Mouse (Mus musculus): ENCODE results near the gene Zmiz1. TPM values are rescaled to one million over a fixed set of nuclear protein-coding genes. Genes with fewer than 3 reads are reported as not detected.

Gene Zmiz1
- polyA plus RNA-seq, 1 experiment = 52.6 TPM

DNA sequence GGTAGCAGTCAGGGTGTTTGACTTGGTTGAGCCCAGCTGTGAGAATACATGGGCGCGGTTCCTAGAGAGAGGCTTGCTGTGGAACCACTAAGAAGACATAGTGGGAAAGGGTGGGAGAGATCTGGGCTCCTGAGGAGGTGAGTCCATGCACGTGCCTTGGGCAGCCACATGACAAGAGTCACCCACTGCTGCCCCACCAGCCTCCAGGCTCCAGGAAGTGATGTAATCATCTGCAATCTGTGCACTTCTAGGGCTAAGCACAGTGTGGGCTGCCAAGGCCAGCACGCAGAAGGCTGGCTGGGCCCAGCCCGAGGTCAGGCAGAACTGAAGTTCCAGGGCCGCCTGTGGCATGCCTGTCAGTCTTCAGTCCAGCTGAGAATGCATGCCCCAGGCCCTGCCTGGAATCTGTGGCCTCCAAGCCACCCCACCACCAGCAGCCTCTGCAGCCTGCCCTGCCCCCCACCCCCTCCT lies 46.3 kb downstream of the Zmiz1 start:
- 22% methylated on average over 6 of the region's 6 CpGs for WGBS
- DNase-seq = peak; percentile 55
- H3K4me3 ChIP-seq (replicated peaks; ENCODE audit: extremely low read depth, low read depth, low read length) = no peak overlapping the region
- TF ChIP-seq CTCF (IDR thresholded peaks at IDR 0.05; ENCODE audit: insufficient read depth, low read length) (no peak), POLR2A (IDR thresholded peaks at IDR 0.05; ENCODE audit: borderline replicate concordance, extremely low read depth, low read depth, low read length) (peak; percentile 17; the same call in 1 of the 2 replicates)
- H3K4me1 ChIP-seq (ENCODE audit: control insufficient read depth, insufficient read depth, low read length) = peaks cover 54% of the 10 kb centered on the region

DNA sequence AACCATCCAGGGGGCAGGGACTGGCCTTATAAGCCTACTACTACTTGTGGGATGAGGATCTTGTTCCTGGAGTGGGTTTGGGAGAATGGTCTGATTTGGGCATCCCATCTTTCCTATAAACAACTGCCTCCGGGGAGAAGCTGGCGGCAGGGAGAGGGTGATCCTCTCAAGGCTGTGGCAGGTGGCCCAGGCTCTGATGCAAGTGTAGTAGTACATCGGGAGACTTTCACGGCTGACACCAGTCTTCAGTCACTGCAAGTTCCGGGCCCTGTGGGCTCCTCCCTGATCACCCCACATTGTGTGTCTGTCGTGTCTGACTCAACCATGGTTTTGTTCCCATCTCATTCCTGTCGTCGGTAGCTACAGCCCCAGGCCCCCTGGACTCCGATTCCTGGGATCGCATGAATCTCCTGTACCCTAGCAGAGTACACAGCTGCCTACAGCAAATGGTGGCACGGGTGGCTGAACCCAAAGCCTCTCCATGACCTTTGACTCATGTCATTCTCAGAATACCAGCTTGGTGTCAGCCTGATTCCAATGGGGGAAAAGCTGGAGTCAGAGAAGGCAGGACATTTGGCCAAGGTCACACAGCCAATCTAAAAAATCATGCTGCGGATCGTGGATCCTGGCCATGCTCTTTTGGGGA lies 49.2 kb downstream of the Zmiz1 start:
- TF ChIP-seq CTCF (IDR thresholded peaks at IDR 0.05; ENCODE audit: insufficient read depth, low read length) (no peak), POLR2A (IDR thresholded peaks at IDR 0.05; ENCODE audit: borderline replicate concordance, extremely low read depth, low read depth, low read length) (no peak)
- no peak overlapping the region for H3K4me3 ChIP-seq (replicated peaks; ENCODE audit: extremely low read depth, low read depth, low read length)
- no peak for DNase-seq
- H3K4me1 ChIP-seq (ENCODE audit: control insufficient read depth, insufficient read depth, low read length) = peaks cover 52% of the 10 kb centered on the region
- 71% methylated on average over 13 of the region's 13 CpGs for WGBS

DNA sequence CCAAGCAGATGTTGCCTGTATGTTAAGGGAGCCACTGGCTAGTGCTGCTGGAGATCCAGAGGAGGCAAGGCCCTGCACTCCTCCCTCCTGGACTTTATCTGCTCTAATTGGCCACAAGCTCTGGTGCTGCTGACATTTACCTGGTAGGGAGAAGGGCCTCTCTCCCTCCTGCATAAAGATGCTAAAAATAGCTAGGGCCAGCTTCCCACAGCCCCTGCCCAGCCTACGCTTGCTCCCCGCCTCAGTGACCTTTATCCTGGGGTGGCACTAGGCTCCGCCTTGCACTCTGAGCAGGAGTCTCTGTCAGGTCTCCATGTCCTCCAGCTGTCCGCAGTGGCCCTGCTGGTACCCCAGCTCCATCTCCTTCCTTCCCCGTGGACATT lies 49.8 kb downstream of the Zmiz1 start:
- no peak for DNase-seq
- Histone ChIP-seq H3K4me1 (ENCODE audit: control insufficient read depth, insufficient read depth, low read length) (peaks cover 50% of the 10 kb centered on the region), H3K4me3 (replicated peaks; ENCODE audit: extremely low read depth, low read depth, low read length) (no peak overlapping the region)
- WGBS = 76% methylated on average over 5 of the region's 5 CpGs
- TF ChIP-seq CTCF (IDR thresholded peaks at IDR 0.05; ENCODE audit: insufficient read depth, low read length) = no peak
- TF ChIP-seq POLR2A (IDR thresholded peaks at IDR 0.05; ENCODE audit: borderline replicate concordance, extremely low read depth, low read depth, low read length) = no peak

DNA sequence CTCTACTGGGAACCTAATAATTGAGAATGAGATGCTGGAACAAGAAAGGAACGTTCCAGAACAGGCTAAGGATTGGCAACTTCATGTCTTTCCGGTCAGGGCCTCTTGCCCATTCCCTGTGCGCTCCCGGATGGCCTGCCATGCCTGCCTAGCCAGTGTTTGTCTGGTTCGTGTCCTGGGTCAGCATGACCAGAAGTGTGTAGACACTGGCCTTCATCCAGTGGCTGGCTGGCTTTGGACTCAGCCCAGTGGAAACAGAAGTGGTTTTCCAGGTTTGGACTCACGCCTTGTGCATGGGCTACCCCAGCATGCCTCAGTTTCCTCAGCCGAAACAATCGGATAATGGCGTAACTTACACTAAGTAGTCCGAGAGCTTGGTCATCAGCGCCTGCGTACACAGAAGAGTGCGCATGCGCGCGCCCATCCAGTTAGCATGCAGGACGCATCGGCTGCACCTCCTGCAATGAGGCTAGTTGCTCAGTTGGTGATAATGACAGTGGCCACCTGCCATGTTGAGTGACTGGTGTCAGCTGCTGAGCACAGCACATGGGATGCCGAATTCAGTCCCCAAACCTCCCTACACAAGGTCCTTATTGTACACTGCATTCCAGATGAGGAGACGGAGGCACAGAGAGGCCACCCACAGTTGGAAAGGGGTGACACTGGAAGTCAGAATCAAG lies 50.6 kb downstream of the Zmiz1 start:
- WGBS = 64% methylated on average over 20 of the region's 20 CpGs
- DNase-seq = no peak
- Histone ChIP-seq H3K4me1 (ENCODE audit: control insufficient read depth, insufficient read depth, low read length) (peaks cover 46% of the 10 kb centered on the region), H3K4me3 (replicated peaks; ENCODE audit: extremely low read depth, low read depth, low read length) (no peak overlapping the region)
- TF ChIP-seq POLR2A (IDR thresholded peaks at IDR 0.05; ENCODE audit: borderline replicate concordance, extremely low read depth, low read depth, low read length) (no peak), CTCF (IDR thresholded peaks at IDR 0.05; ENCODE audit: insufficient read depth, low read length) (no peak)

DNA sequence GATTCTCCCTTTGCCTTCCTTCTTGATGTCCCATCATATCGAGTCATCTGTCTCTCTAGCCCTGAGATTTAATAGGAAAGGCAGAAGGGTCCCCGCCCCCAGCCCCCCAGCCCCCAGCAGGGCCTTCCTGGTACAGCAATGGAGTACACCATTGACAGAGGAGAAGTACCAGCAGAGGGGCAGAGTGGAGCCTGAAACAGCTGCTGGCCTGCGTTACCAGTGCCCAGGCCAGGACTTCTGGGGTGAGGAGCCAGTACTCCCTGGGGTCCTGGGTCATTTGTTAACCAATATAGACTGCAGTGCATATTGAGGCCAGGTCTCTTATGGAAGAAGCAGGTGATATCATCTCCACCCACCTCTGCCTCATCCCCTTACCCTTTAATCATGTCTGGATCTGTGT lies 51.4 kb downstream of the Zmiz1 start:
- no peak overlapping the region for H3K4me3 ChIP-seq (replicated peaks; ENCODE audit: extremely low read depth, low read depth, low read length)
- WGBS = 60% methylated on average over 3 of the region's 3 CpGs
- TF ChIP-seq CTCF (IDR thresholded peaks at IDR 0.05; ENCODE audit: insufficient read depth, low read length) = no peak
- no peak for TF ChIP-seq POLR2A (IDR thresholded peaks at IDR 0.05; ENCODE audit: borderline replicate concordance, extremely low read depth, low read depth, low read length)
- DNase-seq = no peak
- peaks cover 41% of the 10 kb centered on the region for H3K4me1 ChIP-seq (ENCODE audit: control insufficient read depth, insufficient read depth, low read length)

DNA sequence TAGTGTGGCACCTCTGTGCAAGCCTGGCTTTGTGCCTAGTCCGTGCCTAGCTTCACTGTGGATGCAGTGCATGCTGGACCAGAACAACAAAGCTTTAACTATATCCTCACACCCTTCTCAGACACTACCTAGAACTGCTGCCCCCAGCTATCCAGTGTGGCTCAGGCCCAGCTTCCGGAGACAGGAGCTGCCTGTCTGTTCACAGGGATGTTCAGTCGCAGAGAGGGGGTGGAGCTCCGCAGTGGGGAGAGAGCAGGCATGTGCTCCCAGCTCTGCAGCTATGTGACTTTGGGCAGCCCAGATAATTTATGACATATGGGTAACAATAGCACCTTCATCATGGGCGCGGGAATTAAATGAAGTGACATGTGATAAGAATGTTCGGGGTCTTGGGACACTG lies 52.0 kb downstream of the Zmiz1 start:
- DNase-seq = no peak
- TF ChIP-seq CTCF (IDR thresholded peaks at IDR 0.05; ENCODE audit: insufficient read depth, low read length) (no peak), POLR2A (IDR thresholded peaks at IDR 0.05; ENCODE audit: borderline replicate concordance, extremely low read depth, low read depth, low read length) (no peak)
- 40% methylated on average over 7 of the region's 7 CpGs for WGBS
- Histone ChIP-seq H3K4me3 (replicated peaks; ENCODE audit: extremely low read depth, low read depth, low read length) (no peak overlapping the region), H3K4me1 (ENCODE audit: control insufficient read depth, insufficient read depth, low read length) (peaks cover 41% of the 10 kb centered on the region)

DNA sequence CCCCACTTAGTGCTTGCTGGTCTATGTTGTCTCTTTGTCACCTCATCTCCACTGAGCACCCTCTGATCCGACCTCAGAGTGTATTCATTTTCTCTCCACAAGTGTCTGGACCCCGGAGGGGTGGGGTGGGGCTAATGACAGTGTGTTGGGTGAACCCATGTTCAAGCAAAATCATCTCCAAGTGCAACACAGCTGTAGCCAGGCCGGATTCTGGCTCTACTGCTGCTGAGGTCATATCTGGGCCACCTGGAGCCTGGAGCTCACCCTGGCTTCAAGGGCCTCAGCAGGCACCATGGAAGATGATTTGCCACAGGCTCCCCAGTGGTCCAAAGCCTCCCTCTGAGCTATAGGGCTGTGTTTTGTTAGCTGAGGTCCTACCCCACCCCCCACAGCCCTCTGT lies 52.6 kb downstream of the Zmiz1 start:
- no peak for DNase-seq
- Histone ChIP-seq H3K4me3 (replicated peaks; ENCODE audit: extremely low read depth, low read depth, low read length) (no peak overlapping the region), H3K4me1 (ENCODE audit: control insufficient read depth, insufficient read depth, low read length) (peaks cover 41% of the 10 kb centered on the region)
- WGBS = 45% methylated on average over 3 of the region's 3 CpGs
- TF ChIP-seq CTCF (IDR thresholded peaks at IDR 0.05; ENCODE audit: insufficient read depth, low read length) = no peak
- no peak for TF ChIP-seq POLR2A (IDR thresholded peaks at IDR 0.05; ENCODE audit: borderline replicate concordance, extremely low read depth, low read depth, low read length)

DNA sequence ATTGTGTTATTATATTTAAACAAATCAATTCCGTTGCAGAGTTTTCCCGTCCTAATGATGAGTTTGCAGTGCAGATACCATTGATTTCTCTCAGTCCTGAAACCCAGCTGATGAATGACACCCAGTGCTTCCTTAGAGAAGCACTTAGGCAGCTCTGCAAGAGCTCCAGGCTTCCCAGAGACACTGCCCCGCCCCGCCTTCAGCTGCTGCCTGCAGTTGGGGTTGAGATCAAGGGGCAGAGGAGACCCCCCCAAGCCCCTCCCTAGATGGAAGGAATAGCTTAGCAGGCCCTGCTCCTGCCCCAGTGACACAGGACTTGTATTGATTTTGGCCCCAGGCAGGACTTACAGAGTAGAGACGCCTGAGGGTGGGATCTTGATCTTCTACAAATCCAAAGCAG lies 53.0 kb downstream of the Zmiz1 start:
- 43% methylated on average over 5 of the region's 5 CpGs for WGBS
- Histone ChIP-seq H3K4me1 (ENCODE audit: control insufficient read depth, insufficient read depth, low read length) (peaks cover 43% of the 10 kb centered on the region), H3K4me3 (replicated peaks; ENCODE audit: extremely low read depth, low read depth, low read length) (no peak overlapping the region)
- no peak for DNase-seq
- no peak for TF ChIP-seq CTCF (IDR thresholded peaks at IDR 0.05; ENCODE audit: insufficient read depth, low read length)
- TF ChIP-seq POLR2A (IDR thresholded peaks at IDR 0.05; ENCODE audit: borderline replicate concordance, extremely low read depth, low read depth, low read length) = no peak

DNA sequence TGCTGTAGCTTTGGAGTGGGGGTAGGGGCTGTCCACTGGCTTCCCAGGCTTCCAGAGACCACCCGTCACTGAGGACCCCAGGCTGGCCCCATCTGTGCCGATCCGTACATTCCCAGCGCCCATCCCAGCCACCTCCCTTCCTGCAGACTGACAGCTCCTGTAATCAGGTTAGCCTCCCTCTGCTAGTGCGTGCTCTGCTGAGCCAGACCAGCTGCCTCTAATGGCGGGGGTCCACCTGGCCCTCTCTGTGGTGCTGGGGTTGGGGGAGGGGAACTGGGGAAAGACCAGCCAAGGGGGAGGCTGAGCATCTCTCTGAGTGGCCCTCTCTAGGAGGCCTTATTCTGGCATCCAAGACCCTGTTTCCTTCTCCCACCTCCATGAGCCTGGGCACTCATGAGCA lies 53.8 kb downstream of the Zmiz1 start:
- no peak overlapping the region for H3K4me3 ChIP-seq (replicated peaks; ENCODE audit: extremely low read depth, low read depth, low read length)
- 55% methylated on average over 6 of the region's 6 CpGs for WGBS
- no peak for DNase-seq
- no peak for TF ChIP-seq POLR2A (IDR thresholded peaks at IDR 0.05; ENCODE audit: borderline replicate concordance, extremely low read depth, low read depth, low read length)
- no peak for TF ChIP-seq CTCF (IDR thresholded peaks at IDR 0.05; ENCODE audit: insufficient read depth, low read length)
- H3K4me1 ChIP-seq (ENCODE audit: control insufficient read depth, insufficient read depth, low read length) = peaks cover 52% of the 10 kb centered on the region

DNA sequence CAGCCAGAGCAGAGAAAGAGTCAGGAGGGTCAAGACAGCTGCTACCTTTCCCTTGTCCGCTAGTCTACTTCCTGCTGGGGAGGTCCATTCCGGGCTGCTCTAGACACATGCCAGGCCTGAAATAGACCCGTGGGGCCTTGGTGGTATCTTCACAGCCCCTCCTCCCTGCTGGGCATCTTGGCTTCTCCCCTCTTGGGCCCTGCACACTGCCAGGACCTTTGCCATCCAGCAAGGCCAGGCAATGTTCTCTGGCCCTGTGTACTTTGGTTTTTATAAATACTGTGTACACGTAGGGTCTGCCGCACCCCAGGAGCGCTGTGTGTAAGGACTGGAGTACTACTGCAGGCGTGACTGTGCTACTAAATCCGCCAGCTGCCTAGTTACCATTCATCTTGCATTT lies 54.5 kb downstream of the Zmiz1 start:
- TF ChIP-seq CTCF (IDR thresholded peaks at IDR 0.05; ENCODE audit: insufficient read depth, low read length) (no peak), POLR2A (IDR thresholded peaks at IDR 0.05; ENCODE audit: borderline replicate concordance, extremely low read depth, low read depth, low read length) (no peak)

More for the DNA sequence above, 54.5 kb downstream of the Zmiz1 start:
- 54% methylated on average over 8 of the region's 8 CpGs for WGBS
- no peak for DNase-seq
- peaks cover 53% of the 10 kb centered on the region for H3K4me1 ChIP-seq (ENCODE audit: control insufficient read depth, insufficient read depth, low read length)
- H3K4me3 ChIP-seq (replicated peaks; ENCODE audit: extremely low read depth, low read depth, low read length) = no peak overlapping the region
